Mouse (Mus musculus): Measurements from ENCODE around the gene Cdkn2aipnl. TPM values are rescaled to one million over a fixed set of nuclear protein-coding genes. Genes with fewer than 3 reads are reported as not detected.
A peak's percentile ranks its signal among the peaks of the same experiment; 100 is the strongest.

The Cdkn2aipnl gene
- polyA plus RNA-seq (2015; fragmentation: Nextera tagmentation; extraction: Ambion mirVana) = 63.8 and 71.9 TPM in 2 replicates

DNA sequence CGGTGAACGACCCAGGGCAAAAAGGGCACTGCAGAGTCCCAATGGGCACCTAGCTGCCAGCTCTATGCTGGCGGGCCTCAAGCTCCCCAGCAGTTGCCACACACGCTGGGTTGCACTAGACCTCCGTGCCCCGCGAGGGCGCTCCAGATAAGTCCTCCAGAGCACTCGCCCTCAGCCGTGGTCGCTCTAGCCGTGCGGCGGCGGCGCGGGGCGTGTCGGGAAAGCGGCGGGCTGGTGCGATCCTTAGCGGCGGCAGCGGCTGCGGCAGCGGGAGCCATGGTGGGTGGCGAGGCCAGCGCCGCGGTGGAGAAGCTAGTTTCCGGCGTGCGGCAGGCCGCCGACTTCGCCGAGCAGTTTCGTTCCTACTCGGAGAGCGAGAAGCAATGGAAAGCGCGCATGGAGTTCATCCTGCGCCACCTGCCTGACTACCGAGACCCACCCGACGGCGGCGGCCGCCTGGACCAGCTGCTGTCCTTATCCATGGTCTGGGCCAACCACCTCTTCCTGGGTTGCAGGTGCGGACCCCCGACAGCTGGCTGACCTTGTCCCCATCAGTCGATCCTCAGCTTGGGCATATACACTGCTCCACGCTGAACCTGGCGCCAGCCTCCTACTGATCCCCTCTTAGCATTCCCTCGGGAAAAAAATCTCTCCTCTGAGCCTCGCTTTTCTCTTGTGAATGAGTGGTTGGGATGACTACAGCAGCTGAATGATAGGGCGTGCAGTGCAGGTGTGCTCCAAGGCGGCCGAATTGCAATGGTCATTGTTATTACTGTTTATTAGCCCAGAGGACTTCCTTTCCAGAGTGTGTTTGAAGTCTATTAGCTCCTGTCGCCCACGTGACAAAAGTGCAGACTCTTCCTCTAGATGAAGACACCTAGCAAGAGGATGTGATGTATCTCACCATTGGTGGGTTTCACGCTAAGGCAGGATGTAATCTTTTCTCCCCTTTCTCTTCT, at the start of gene Cdkn2aipnl:
Cdkn2aipnl (plus strand) TSS at position 219 of the 959 bp plus-strand sequence.
- Histone ChIP-seq H3K9me3 (no peaks in the 10 kb centered on the region), H3K4me1 (peaks cover 12% of the 10 kb centered on the region), H3K36me3 (peaks cover 35% of the 10 kb centered on the region), H3K27ac (replicated peaks) (0 out of 2 replicates have a peak within 1 kb of the TSS, but pooled peaks have one; percentile 36), H3K9ac (peak within 1 kb of the TSS; percentile 88), H3K27me3 (replicated peaks) (peaks cover 15% of the 10 kb centered on the region; the same call in 1 of the 2 replicates), H3K4me3 (peak within 1 kb of the TSS; percentile 73), H3K4me2 (peak within 1 kb of the TSS; percentile 97)
- peak; percentile 86 for ATAC-seq (ENCODE audit: extremely low read depth, insufficient number of reproducible peaks, low FRiP score, low TSS enrichment)
- 2% methylated on average over 63 of the region's 63 CpGs for WGBS

DNA sequence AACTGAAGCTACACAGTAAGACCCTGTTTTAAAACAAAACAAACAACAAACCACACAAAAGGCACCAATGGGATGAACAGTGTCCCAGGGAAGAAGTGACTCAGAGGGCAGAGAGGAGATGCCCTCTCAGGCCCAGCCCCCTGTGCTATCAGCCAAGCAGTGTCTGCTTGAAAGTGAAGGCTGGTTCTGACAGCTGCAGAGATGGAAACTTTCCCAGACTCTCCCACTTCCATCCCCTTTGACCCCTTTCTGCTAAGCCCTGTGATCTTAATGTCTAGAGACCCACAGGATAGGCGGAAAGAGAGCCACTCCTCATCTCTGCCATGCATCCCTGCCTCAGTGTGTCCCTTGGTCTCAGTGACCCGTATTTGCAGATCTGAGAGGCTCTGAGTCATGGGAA, 49.5 kb upstream of the Cdkn2aipnl start:
- H3K9ac ChIP-seq = no peak overlapping the region
- H3K4me1 ChIP-seq = peaks cover 28% of the 10 kb centered on the region
- H3K27ac ChIP-seq (replicated peaks) = no peak overlapping the region
- H3K4me3 ChIP-seq = no peak overlapping the region
- H3K27me3 ChIP-seq (replicated peaks) = no peaks in the 10 kb centered on the region
- ATAC-seq (ENCODE audit: extremely low read depth, insufficient number of reproducible peaks, low FRiP score, low TSS enrichment) = no peak
- no peak overlapping the region for H3K4me2 ChIP-seq
- WGBS = 64% methylated on average over 2 of the region's 2 CpGs
- no peaks in the 10 kb centered on the region for H3K9me3 ChIP-seq
- no peaks in the 10 kb centered on the region for H3K36me3 ChIP-seq

DNA sequence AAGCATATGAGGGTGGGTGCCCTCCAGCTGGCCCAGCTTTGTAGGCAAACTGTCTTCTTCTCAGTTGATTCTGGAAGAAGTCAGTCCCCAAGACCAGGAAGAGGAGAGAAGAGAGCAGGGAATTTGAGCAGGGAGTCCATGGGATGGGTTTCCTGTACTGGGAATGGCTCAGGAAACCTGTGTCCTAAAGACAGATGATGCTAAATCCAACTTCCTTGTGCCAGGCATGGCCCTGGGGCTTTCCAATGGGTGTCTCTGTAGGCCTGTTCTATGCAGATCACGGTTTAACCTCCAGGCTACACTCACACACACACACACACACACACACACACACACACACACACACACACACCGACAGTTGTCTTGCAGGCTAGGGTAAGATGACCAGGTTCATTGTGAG, 48.9 kb upstream of the Cdkn2aipnl start:
- no peaks in the 10 kb centered on the region for H3K27me3 ChIP-seq (replicated peaks)
- peaks cover 4% of the 10 kb centered on the region; the same call in 1 of the 2 replicates for H3K9me3 ChIP-seq
- no peak overlapping the region for H3K4me2 ChIP-seq
- H3K4me3 ChIP-seq = no peak overlapping the region
- H3K36me3 ChIP-seq = no peaks in the 10 kb centered on the region
- 85% methylated on average over 2 of the region's 2 CpGs for WGBS
- H3K27ac ChIP-seq (replicated peaks) = no peak overlapping the region
- H3K4me1 ChIP-seq = peaks cover 28% of the 10 kb centered on the region
- H3K9ac ChIP-seq = no peak overlapping the region
- ATAC-seq (ENCODE audit: extremely low read depth, insufficient number of reproducible peaks, low FRiP score, low TSS enrichment) = no peak

DNA sequence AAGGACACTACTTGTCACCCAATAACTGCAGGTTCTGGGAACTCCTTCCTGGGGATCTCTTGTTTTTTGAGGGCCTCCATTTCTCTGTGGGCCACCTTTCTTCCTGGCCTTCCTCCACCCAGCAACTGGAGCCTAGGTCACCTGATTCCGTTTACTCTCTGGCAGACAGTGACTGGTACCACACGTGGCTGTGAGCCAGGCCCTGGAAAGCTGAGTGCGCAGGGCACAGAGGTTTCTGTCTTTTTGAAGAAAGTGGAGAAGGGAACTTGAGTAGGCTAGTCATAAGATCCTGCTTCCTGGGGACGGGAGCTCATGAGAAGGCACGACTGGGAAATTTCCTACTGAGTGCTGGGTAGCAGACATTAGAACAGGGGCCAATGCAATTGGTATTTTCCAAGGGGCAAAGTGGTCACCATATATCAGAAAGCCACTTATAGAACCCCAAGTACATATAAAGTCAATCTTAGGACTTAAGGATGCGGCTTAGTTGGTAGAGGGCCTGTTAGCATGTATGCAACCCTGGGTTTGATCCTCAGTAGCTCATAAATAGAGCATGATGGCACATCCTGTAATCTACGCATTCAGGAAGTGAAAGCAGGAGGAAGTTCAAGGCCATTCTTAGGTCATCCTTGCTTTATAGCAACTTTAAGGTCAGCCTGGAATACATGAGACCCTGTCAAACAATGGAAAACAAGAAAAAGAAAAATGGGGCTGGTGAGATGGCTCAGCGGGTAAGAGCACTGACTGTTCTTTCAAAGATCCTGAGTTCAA, 45.9 kb upstream of the Cdkn2aipnl start:
- peaks cover 14% of the 10 kb centered on the region for H3K4me1 ChIP-seq
- WGBS = 71% methylated on average over 8 of the region's 8 CpGs
- H3K4me3 ChIP-seq = no peak overlapping the region
- H3K27ac ChIP-seq (replicated peaks) = no peak overlapping the region
- no peak overlapping the region for H3K9ac ChIP-seq
- H3K9me3 ChIP-seq = peaks cover 4% of the 10 kb centered on the region; the same call in 1 of the 2 replicates
- no peaks in the 10 kb centered on the region for H3K36me3 ChIP-seq
- H3K4me2 ChIP-seq = no peak overlapping the region
- no peak for ATAC-seq (ENCODE audit: extremely low read depth, insufficient number of reproducible peaks, low FRiP score, low TSS enrichment)
- no peaks in the 10 kb centered on the region for H3K27me3 ChIP-seq (replicated peaks)

DNA sequence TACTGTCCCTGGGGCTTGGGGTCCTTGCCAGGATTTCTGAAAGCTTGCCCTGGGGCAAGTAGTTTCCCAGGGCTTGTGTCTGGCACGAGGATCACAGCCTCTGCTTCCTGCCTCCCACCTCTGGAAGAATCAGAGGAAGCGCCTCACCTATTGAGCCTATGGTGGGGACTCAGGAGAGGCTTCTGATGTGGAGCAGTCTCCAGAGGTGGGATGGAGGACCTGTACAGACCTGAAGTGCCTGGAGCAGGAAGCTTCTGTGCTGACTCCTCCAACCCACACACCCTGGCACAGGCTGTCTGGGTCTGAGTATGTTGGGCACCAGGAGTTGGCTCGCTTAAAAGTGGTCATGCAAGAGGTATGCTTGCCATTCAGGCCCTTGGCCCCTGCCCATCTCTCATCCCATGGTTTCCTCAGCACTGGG, 45.0 kb upstream of the Cdkn2aipnl start:
- H3K9me3 ChIP-seq = peaks cover 4% of the 10 kb centered on the region; the same call in 1 of the 2 replicates
- H3K4me2 ChIP-seq = no peak overlapping the region
- no peaks in the 10 kb centered on the region for H3K27me3 ChIP-seq (replicated peaks)
- no peak for ATAC-seq (ENCODE audit: extremely low read depth, insufficient number of reproducible peaks, low FRiP score, low TSS enrichment)
- H3K27ac ChIP-seq (replicated peaks) = no peak overlapping the region
- H3K4me3 ChIP-seq = no peak overlapping the region
- peaks cover 8% of the 10 kb centered on the region for H3K4me1 ChIP-seq
- WGBS = 56% methylated on average over 3 of the region's 3 CpGs
- no peak overlapping the region for H3K9ac ChIP-seq
- no peaks in the 10 kb centered on the region for H3K36me3 ChIP-seq

DNA sequence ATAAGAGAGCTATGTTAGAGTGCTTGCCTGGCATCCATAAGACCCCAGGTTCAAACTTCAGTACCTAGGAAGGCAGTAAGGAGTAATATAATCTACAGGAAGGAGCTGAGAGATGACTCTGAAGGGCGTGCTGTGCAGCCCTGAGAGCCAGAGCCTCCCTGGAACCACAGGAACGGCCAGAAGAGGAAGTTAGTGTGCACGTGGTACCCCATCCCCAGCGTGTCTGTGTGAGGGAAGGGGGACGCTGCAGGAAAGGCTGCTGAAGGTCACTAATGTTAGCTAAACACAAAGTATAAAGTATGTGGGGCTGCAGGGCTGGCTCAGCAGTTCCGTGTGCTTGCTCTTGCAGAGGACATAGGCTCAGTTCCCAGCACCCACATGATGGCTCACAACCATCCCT, 41.9 kb upstream of the Cdkn2aipnl start:
- no peak overlapping the region for H3K4me2 ChIP-seq
- 49% methylated on average over 6 of the region's 6 CpGs for WGBS
- peaks cover 4% of the 10 kb centered on the region; the same call in 1 of the 2 replicates for H3K9me3 ChIP-seq
- no peak overlapping the region for H3K9ac ChIP-seq
- no peak for ATAC-seq (ENCODE audit: extremely low read depth, insufficient number of reproducible peaks, low FRiP score, low TSS enrichment)
- no peaks in the 10 kb centered on the region for H3K27me3 ChIP-seq (replicated peaks)
- H3K4me1 ChIP-seq = no peaks in the 10 kb centered on the region
- H3K4me3 ChIP-seq = no peak overlapping the region
- H3K27ac ChIP-seq (replicated peaks) = no peak overlapping the region
- no peaks in the 10 kb centered on the region for H3K36me3 ChIP-seq

DNA sequence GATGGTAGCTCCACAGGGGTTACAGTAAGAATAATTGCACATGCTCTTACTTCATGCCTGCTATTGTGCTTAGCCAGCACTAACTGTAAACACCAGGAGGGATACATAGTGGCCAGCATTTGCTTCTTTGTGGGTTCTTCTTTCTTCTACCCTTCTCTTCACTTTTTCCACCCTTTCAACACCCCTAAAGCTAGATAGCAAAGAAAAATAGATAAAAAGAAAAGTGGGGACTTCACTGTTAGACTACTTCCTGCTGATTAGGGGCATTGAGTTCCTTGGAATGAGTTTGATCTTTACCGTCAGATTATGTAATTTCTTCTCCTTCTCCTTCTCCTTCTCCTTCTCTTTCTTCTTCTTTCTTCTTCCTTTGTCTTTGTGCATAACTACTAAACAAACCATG, 41.1 kb upstream of the Cdkn2aipnl start:
- ATAC-seq (ENCODE audit: extremely low read depth, insufficient number of reproducible peaks, low FRiP score, low TSS enrichment) = no peak
- WGBS = 70% methylated on average over 1 of the region's 1 CpGs

DNA sequence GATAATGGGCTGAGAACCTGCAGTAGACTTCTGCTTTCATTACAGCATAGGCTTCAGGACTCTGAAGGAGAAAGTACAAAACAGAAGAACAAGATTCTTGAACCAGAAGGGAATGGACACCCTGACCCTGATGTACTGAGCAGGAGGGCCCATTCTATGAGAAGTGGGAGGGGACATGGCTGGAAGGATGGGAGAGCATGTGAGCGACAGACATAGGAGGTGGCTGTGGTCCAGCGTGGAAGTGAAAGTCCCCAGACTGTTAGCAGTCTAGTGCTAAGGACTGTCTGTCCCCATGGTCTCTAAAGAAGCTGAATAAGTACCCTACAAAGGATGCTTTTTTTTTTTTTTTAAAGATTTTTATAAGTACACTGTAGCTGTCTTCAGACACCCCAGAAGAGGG, 40.4 kb upstream of the Cdkn2aipnl start:
- no peak overlapping the region for H3K4me3 ChIP-seq
- H3K4me2 ChIP-seq = no peak overlapping the region
- H3K9ac ChIP-seq = no peak overlapping the region
- no peak for ATAC-seq (ENCODE audit: extremely low read depth, insufficient number of reproducible peaks, low FRiP score, low TSS enrichment)
- H3K36me3 ChIP-seq = no peaks in the 10 kb centered on the region
- WGBS = 75% methylated on average over 2 of the region's 2 CpGs
- no peak overlapping the region for H3K27ac ChIP-seq (replicated peaks)
- H3K27me3 ChIP-seq (replicated peaks) = no peaks in the 10 kb centered on the region
- H3K9me3 ChIP-seq = peaks cover 4% of the 10 kb centered on the region; the same call in 1 of the 2 replicates
- no peaks in the 10 kb centered on the region for H3K4me1 ChIP-seq

More for the DNA sequence above, 41.1 kb upstream of the Cdkn2aipnl start:
- no peak overlapping the region for H3K27ac ChIP-seq (replicated peaks)
- H3K4me2 ChIP-seq = no peak overlapping the region
- no peak overlapping the region for H3K4me3 ChIP-seq
- no peaks in the 10 kb centered on the region for H3K36me3 ChIP-seq
- H3K27me3 ChIP-seq (replicated peaks) = no peaks in the 10 kb centered on the region
- no peak overlapping the region for H3K9ac ChIP-seq
- H3K9me3 ChIP-seq = peaks cover 4% of the 10 kb centered on the region; the same call in 1 of the 2 replicates
- no peaks in the 10 kb centered on the region for H3K4me1 ChIP-seq

DNA sequence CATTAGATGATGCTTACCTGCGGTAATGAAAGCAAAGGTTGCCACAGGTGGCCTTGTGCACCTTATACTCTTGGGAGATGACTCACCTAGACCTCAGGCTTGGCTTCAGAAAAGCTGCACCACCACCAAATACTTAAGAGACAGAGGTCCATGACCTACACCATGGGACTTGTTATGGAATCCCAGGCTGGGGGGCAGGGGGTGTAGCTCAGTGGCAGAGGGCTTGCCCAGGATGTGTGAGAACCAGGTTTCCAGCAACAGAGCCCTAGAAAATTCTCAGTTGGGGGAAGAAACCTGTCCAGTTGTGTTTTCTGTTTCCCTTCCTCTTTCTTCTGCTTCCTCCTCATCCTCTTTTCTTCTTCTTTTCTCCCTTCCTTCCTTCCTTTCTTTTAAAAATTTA, 36.3 kb upstream of the Cdkn2aipnl start:
- Histone ChIP-seq H3K9ac (no peak overlapping the region), H3K36me3 (no peaks in the 10 kb centered on the region), H3K9me3 (no peaks in the 10 kb centered on the region), H3K27me3 (replicated peaks) (peaks cover 7% of the 10 kb centered on the region; the same call in 1 of the 2 replicates), H3K4me3 (no peak overlapping the region), H3K4me2 (no peak overlapping the region), H3K4me1 (no peaks in the 10 kb centered on the region), H3K27ac (replicated peaks) (no peak overlapping the region)
- WGBS = 80% methylated on average over 1 of the region's 1 CpGs
- ATAC-seq (ENCODE audit: extremely low read depth, insufficient number of reproducible peaks, low FRiP score, low TSS enrichment) = no peak

DNA sequence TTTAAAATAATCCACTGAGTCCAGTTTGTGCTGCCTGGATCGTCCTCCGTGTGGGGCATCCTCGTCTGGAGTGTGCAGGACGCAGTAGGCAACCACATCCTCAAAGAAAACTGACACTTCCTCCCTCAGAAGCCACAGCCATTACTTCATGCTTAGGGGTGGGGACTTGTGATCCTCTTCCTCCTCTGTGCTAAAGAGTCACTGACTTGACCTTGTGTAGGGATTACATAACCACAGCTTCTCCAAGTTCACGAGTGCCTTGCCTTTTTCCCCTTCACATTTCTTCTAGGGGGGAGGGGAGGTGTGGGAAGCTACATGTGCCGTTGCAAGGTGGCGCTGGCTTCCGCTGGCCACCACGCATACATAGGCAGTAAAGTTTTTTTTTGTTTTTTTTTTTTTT, 35.7 kb upstream of the Cdkn2aipnl start:
- no peak overlapping the region for H3K4me2 ChIP-seq
- WGBS = 71% methylated on average over 9 of the region's 9 CpGs
- ATAC-seq (ENCODE audit: extremely low read depth, insufficient number of reproducible peaks, low FRiP score, low TSS enrichment) = no peak
- peaks cover 13% of the 10 kb centered on the region; the same call in 1 of the 2 replicates for H3K27me3 ChIP-seq (replicated peaks)
- H3K4me3 ChIP-seq = no peak overlapping the region
- H3K27ac ChIP-seq (replicated peaks) = no peak overlapping the region
- no peaks in the 10 kb centered on the region for H3K9me3 ChIP-seq
- no peak overlapping the region for H3K9ac ChIP-seq
- no peaks in the 10 kb centered on the region for H3K36me3 ChIP-seq
- no peaks in the 10 kb centered on the region for H3K4me1 ChIP-seq

DNA sequence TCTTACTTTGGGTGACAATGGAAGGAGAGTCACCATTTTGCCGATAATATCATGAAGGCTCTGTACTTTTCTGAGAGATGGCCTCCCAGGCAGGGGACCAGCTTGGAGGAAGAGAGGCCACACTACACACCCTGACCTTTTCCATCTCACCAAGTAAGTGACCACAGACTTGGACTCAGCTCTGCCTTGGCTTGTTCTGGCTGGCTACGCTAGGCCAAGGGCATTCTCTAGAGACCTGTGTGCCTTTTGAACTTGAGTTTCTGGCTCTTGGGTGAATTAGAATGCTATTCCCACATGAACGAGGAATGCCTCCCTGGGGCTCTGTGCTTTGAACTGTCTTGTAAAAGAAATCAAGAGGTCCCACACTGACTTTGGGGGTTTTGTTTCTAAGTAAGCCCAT, 33.2 kb upstream of the Cdkn2aipnl start:
- no peak for ATAC-seq (ENCODE audit: extremely low read depth, insufficient number of reproducible peaks, low FRiP score, low TSS enrichment)
- WGBS = 85% methylated on average over 3 of the region's 3 CpGs
- Histone ChIP-seq H3K9me3 (no peaks in the 10 kb centered on the region), H3K27ac (replicated peaks) (no peak overlapping the region), H3K36me3 (no peaks in the 10 kb centered on the region), H3K4me1 (no peaks in the 10 kb centered on the region), H3K9ac (no peak overlapping the region), H3K4me3 (no peak overlapping the region), H3K4me2 (no peak overlapping the region), H3K27me3 (replicated peaks) (peaks cover 20% of the 10 kb centered on the region; the same call in 1 of the 2 replicates)
